Mouse (Mus musculus) stomach, postnatal 0 days (tissue): ENCODE data around the gene Arap1. TPM values are rescaled to one million over a fixed set of nuclear protein-coding genes. Genes with fewer than 3 reads are reported as not detected.

ENCODE experiments used
- ATAC-seq: fragments of 200-750 bp; cut with Nextera tagmentation; 2 replicates; pipeline ENCODE4 v1.8.0; 2017; ENCODE audit not compliant: low FRiP score, low TSS enrichment
- DNase-seq: peaks from one replicate; pipeline ENCODE4 v3.0.0-alpha.2; 2016; ENCODE audit warnings: low spot score
- H3K27ac ChIP-seq: fragments of 300-500 bp; sonication (generic); replicated peaks from 2 replicates; pipeline ENCODE4 v1.5.1; 2014; ENCODE audit warnings: mild to moderate bottlenecking, control low read depth
- H3K27me3 ChIP-seq: fragments of 300-500 bp; sonication (generic); 2 replicates; pipeline ENCODE4 v1.6.1; 2014; ENCODE audit warnings: low read length; ENCODE audit not compliant: control insufficient read depth, insufficient read depth
- H3K36me3 ChIP-seq: fragments of 300-500 bp; sonication (generic); 2 replicates; pipeline ENCODE4 v1.6.1; 2014; ENCODE audit warnings: low read length, mixed read lengths; ENCODE audit not compliant: control insufficient read depth, insufficient read depth
- H3K4me1 ChIP-seq: fragments of 300-500 bp; sonication (generic); replicated peaks from 2 replicates; pipeline ENCODE4 v1.6.1; 2014; ENCODE audit warnings: antibody characterized with exemption; ENCODE audit not compliant: control insufficient read depth, insufficient read depth
- H3K4me2 ChIP-seq: fragments of 300-500 bp; sonication (generic); replicated peaks from 2 replicates; pipeline ENCODE4 v1.6.1; 2014; ENCODE audit warnings: low read depth, mild to moderate bottlenecking, control low read depth, moderate library complexity
- H3K4me3 ChIP-seq: fragments of 300-500 bp; sonication (generic); 2 replicates; pipeline ENCODE4 v1.5.1; 2014; ENCODE audit warnings: low read depth, low read length, control low read depth
- H3K9ac ChIP-seq: fragments of 300-500 bp; sonication (generic); 2 replicates; pipeline ENCODE4 v1.6.1; 2014; ENCODE audit warnings: mild to moderate bottlenecking, low read length, control low read depth, mixed read lengths
- H3K9me3 ChIP-seq: fragments of 300-500 bp; sonication (generic); 2 replicates; pipeline ENCODE4 v1.6.1; 2016; ENCODE audit warnings: low read length; ENCODE audit not compliant: control insufficient read depth
- CTCF ChIP-seq: IDR thresholded peaks from 2 replicates; pipeline ENCODE4 v1.5.1; 2016; ENCODE audit warnings: antibody characterized with exemption, low read depth, mild to moderate bottlenecking, moderate library complexity
- EP300 ChIP-seq: optimal IDR thresholded peaks from 2 replicates; pipeline ENCODE3; 2016; ENCODE audit warnings: antibody characterized with exemption
- whole genome bisulfite sequencing: fragments of 180-500 bp; shearing (Covaris S2); extraction: QIAGEN DNeasy Blood & Tissue Kit; methylation state at CpG from one replicate; pipeline ENCODE4 v1.1.7; 2014; 5-methylcytosine and 5-hydroxymethylcytosine counted together
- polyA plus RNA-seq: library from polyadenylated mRNA; unstranded; fragments of >200 nt; fragmentation: Nextera tagmentation; extraction: Ambion mirVana; gene quantifications from 2 replicates; pipeline ENCODE4 v1.2.1, GENCODE M21; 2015

The Arap1 gene
- polyA plus RNA-seq, 1 experiment from 2014 or later, result 37.2 TPM

GRCm38 (mm10) chr7:101363914-101364313 lies 16.0 kb downstream of the Arap1 start:
- no peaks in the 10 kb centered on the region for H3K9me3 ChIP-seq
- H3K9ac ChIP-seq, result no peak overlapping the region
- ATAC-seq (no peak), DNase-seq (no peak)
- H3K4me3 ChIP-seq, result no peak overlapping the region
- no peaks in the 10 kb centered on the region for H3K27me3 ChIP-seq
- H3K4me1 ChIP-seq, result no peaks in the 10 kb centered on the region
- WGBS, result 64% methylated on average over 5 of the region's 5 CpGs
- H3K27ac ChIP-seq, result no peak overlapping the region
- no peaks in the 10 kb centered on the region for H3K36me3 ChIP-seq
- H3K4me2 ChIP-seq, result no peak overlapping the region
- TF ChIP-seq CTCF (no peak), EP300 (no peak)

- whole genome bisulfite sequencing, result 47% methylated on average over 11 of the region's 11 CpGs
- H3K36me3 ChIP-seq, result no peaks in the 10 kb centered on the region
- DNase-seq (no peak), ATAC-seq (no peak)
- TF ChIP-seq EP300, result no peak
- TF ChIP-seq CTCF, result peak; percentile 71
- no peak overlapping the region for H3K4me3 ChIP-seq
- no peaks in the 10 kb centered on the region for H3K9me3 ChIP-seq
- no peaks in the 10 kb centered on the region for H3K27me3 ChIP-seq
- no peaks in the 10 kb centered on the region for H3K4me1 ChIP-seq
- no peak overlapping the region for H3K4me2 ChIP-seq
- no peak overlapping the region for H3K27ac ChIP-seq
- no peak overlapping the region for H3K9ac ChIP-seq
These were observed 20.3 kb downstream of the Arap1 start for GRCm38 (mm10) chr7:101367901-101368852.

GRCm38 (mm10) chr7:101369666-101370065 lies 21.8 kb downstream of the Arap1 start:
- 74% methylated on average over 7 of the region's 7 CpGs for WGBS
- Histone ChIP-seq H3K4me3 (no peak overlapping the region), H3K27ac (no peak overlapping the region), H3K27me3 (no peaks in the 10 kb centered on the region), H3K9me3 (no peaks in the 10 kb centered on the region), H3K4me2 (no peak overlapping the region), H3K36me3 (no peaks in the 10 kb centered on the region), H3K9ac (no peak overlapping the region), H3K4me1 (no peaks in the 10 kb centered on the region)
- no peak for DNase-seq
- TF ChIP-seq CTCF, result no peak
- TF ChIP-seq EP300, result no peak
- no peak for ATAC-seq

- TF ChIP-seq EP300 (no peak), CTCF (no peak)
- no peaks in the 10 kb centered on the region for H3K36me3 ChIP-seq
- no peak overlapping the region for H3K9ac ChIP-seq
- ATAC-seq (no peak), DNase-seq (no peak)
- no peaks in the 10 kb centered on the region for H3K4me1 ChIP-seq
- no peaks in the 10 kb centered on the region for H3K27me3 ChIP-seq
- no peak overlapping the region for H3K4me3 ChIP-seq
- 85% methylated on average over 22 of the region's 26 CpGs for WGBS
- H3K27ac ChIP-seq, result no peak overlapping the region
- no peaks in the 10 kb centered on the region for H3K9me3 ChIP-seq
- no peak overlapping the region for H3K4me2 ChIP-seq
These were observed 25.2 kb downstream of the Arap1 start for GRCm38 (mm10) chr7:101373082-101373481.

- H3K27ac ChIP-seq, result no peak overlapping the region
- no peak overlapping the region for H3K9ac ChIP-seq
- H3K27me3 ChIP-seq, result no peaks in the 10 kb centered on the region
- H3K4me2 ChIP-seq, result no peak overlapping the region
- H3K4me1 ChIP-seq, result no peaks in the 10 kb centered on the region
- no peaks in the 10 kb centered on the region for H3K9me3 ChIP-seq
- TF ChIP-seq EP300 (no peak), CTCF (peak; percentile 94)
- ATAC-seq (no peak), DNase-seq (no peak)
- H3K4me3 ChIP-seq, result no peak overlapping the region
- no peaks in the 10 kb centered on the region for H3K36me3 ChIP-seq
These were observed 26.3 kb downstream of the Arap1 start for GRCm38 (mm10) chr7:101374155-101374554.

- Histone ChIP-seq H3K4me2 (no peak overlapping the region), H3K9me3 (no peaks in the 10 kb centered on the region), H3K27me3 (no peaks in the 10 kb centered on the region), H3K4me1 (no peaks in the 10 kb centered on the region), H3K4me3 (no peak overlapping the region), H3K9ac (no peak overlapping the region), H3K36me3 (no peaks in the 10 kb centered on the region), H3K27ac (peak overlapping the region; percentile 88; the same call in 1 of the 2 replicates)
- 69% methylated on average over 10 of the region's 10 CpGs for WGBS
- no peak for ATAC-seq
- no peak for DNase-seq
- TF ChIP-seq EP300 (no peak), CTCF (no peak)
These were observed 29.0 kb downstream of the Arap1 start for GRCm38 (mm10) chr7:101376701-101377340.
